Mouse (Mus musculus): Measurements from ENCODE around the gene Zap70. TPM values are rescaled to one million over a fixed set of nuclear protein-coding genes. Genes with fewer than 3 reads are reported as not detected.

The Zap70 gene
- polyA plus RNA-seq, 1 experiment from 2014 or later = 0.99 TPM

DNA sequence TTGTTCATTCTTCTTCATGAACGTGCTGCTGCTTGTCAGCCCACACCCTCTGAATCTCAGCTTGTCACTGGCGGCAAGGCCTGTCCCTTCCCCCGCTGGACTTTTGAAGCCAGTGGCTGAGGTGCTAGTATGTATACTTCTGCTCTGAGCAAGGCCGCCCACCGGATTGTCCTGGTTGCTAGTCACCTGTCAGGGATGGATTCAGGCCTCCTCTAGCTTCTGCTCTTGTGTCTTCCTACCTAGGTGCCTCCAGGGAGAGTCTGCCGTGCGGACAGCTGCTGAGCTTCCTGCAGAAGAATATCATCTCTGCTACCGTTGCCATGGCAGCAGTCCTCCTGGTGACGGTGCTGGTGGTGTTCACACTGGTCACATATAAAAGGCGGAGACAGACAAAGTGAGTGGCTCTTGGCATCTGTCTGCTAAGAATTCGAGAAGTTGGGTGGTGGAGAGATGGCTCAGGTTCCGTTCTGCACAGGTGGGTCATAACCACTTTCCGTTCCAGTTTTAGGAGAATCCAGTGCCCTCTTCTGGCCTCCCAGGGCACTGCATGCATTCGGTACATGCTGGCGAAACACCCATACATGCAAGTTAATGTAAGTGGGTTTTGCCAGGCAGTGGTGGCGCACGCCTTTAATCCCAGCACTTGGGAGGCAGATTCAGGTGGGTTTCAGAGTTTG, 17.2 kb upstream of the Zap70 start:
- Histone ChIP-seq H3K4me1 (ENCODE audit: control insufficient read depth, insufficient read depth, low read length) (peaks cover 4% of the 10 kb centered on the region; the same call in 1 of the 2 replicates), H3K4me3 (ENCODE audit: low read depth, low read length) (peak overlapping the region; percentile 20), H3K27ac (ENCODE audit: low read depth, low read length) (no peak overlapping the region), H3K9ac (ENCODE audit: low read length) (no peak overlapping the region), H3K27me3 (replicated peaks; ENCODE audit: control insufficient read depth, insufficient read depth, low read length) (0 out of 2 replicates have a peak, but pooled peaks cover 3% of the 10 kb centered on the region), H3K36me3 (ENCODE audit: control insufficient read depth, insufficient read depth, low read length) (no peaks in the 10 kb centered on the region), H3K9me3 (replicated peaks; ENCODE audit: control insufficient read depth, low read length) (no peaks in the 10 kb centered on the region), H3K4me2 (ENCODE audit: low read length) (peak overlapping the region; percentile 45)
- ATAC-seq = peak; percentile 79
- DNase-seq (ENCODE audit: low spot score) = peak; percentile 84
- 23% methylated on average over 17 of the region's 17 CpGs for WGBS

DNA sequence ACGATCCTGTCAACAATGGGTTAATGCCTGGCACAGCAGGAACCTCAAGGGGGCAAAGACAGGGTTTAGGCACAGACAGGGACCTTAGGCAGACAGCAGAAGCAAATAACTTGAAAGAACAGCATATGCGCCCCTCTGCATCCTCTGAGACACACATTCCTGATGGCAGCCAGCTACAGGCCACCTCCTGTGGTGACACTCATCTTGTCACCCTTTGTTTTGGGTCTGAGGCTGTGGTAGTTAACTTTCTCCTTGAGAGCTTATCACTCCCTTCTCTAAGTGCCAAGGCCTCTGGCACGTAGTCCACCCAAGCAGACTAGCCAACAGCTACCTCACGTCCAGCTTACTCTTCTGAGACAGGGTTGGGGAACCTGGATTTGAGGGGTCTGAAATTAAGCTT, 15.9 kb upstream of the Zap70 start:
- ATAC-seq = no peak
- no peak for DNase-seq (ENCODE audit: low spot score)
- Histone ChIP-seq H3K4me2 (ENCODE audit: low read length) (no peak overlapping the region), H3K9ac (ENCODE audit: low read length) (no peak overlapping the region), H3K4me3 (ENCODE audit: low read depth, low read length) (no peak overlapping the region), H3K4me1 (ENCODE audit: control insufficient read depth, insufficient read depth, low read length) (peaks cover 4% of the 10 kb centered on the region; the same call in 1 of the 2 replicates), H3K27me3 (replicated peaks; ENCODE audit: control insufficient read depth, insufficient read depth, low read length) (0 out of 2 replicates have a peak, but pooled peaks cover 3% of the 10 kb centered on the region), H3K9me3 (replicated peaks; ENCODE audit: control insufficient read depth, low read length) (no peaks in the 10 kb centered on the region), H3K36me3 (ENCODE audit: control insufficient read depth, insufficient read depth, low read length) (no peaks in the 10 kb centered on the region), H3K27ac (ENCODE audit: low read depth, low read length) (no peak overlapping the region)
- 34% methylated on average over 4 of the region's 4 CpGs for WGBS

DNA sequence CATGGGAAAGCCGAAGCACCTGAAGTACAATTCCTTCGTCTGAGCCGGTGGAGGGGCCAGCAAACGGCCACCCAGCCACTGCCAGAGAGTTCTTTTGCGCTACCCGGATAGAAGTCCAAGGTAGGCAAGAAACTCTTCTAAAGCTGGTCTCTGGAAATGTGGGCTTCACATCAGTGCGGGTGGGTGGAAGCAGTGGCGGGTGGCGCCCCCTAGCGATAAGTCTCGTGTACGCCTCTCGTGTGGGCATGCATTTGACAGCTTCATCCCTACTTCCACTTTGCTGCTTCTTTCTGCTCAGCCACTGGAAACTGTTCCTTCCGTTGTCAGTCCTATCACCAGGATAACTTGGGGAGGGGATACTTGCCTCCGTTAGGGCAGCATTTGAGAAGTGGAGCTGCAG, 15.1 kb upstream of the Zap70 start:
- Histone ChIP-seq H3K4me3 (ENCODE audit: low read depth, low read length) (no peak overlapping the region), H3K4me1 (ENCODE audit: control insufficient read depth, insufficient read depth, low read length) (peaks cover 4% of the 10 kb centered on the region; the same call in 1 of the 2 replicates), H3K36me3 (ENCODE audit: control insufficient read depth, insufficient read depth, low read length) (no peaks in the 10 kb centered on the region), H3K27ac (ENCODE audit: low read depth, low read length) (no peak overlapping the region), H3K27me3 (replicated peaks; ENCODE audit: control insufficient read depth, insufficient read depth, low read length) (0 out of 2 replicates have a peak, but pooled peaks cover 3% of the 10 kb centered on the region), H3K4me2 (ENCODE audit: low read length) (no peak overlapping the region), H3K9ac (ENCODE audit: low read length) (no peak overlapping the region), H3K9me3 (replicated peaks; ENCODE audit: control insufficient read depth, low read length) (no peaks in the 10 kb centered on the region)
- no peak for ATAC-seq
- peak; percentile 29 for DNase-seq (ENCODE audit: low spot score)
- WGBS = 36% methylated on average over 15 of the region's 15 CpGs

DNA sequence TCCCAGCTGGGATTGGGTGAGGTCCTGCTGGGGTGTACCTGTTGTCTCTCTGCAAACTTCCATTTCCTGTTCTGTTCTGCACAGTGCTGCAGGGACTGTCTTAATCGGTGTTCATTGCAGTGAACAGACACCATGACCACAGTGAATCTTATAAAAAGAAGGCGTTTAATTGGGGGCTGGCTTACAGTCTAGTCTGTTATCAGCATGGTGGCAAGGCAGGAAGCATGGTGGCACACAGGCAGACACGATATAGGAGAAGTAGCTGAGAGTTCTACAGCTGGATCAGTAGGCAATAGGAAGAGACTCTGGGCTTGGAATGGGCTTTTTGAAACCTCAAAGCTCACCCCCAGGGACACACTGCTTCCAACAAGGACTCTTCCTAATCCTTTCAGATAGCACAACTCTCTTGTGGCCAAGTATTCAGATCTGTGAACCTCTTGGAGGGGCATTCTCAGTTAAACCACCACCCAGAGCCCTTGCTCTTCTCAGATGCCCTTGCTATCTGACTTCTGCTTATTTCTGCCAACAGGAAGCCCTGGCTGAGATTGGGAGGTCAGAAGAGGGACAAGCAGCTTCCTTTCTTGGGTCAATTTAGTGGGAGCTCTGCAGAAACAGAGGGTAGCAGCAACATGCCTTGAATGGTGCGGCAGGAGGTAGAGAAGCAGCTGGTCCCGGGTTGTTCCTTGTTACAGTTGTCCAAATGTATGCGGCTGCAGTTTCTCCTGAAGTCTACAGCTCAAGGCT, 7.5 kb upstream of the Zap70 start:
- H3K9ac ChIP-seq (ENCODE audit: low read length) = no peak overlapping the region
- WGBS = 84% methylated on average over 6 of the region's 6 CpGs
- no peak overlapping the region for H3K4me2 ChIP-seq (ENCODE audit: low read length)
- no peak overlapping the region for H3K27ac ChIP-seq (ENCODE audit: low read depth, low read length)
- no peaks in the 10 kb centered on the region for H3K27me3 ChIP-seq (replicated peaks; ENCODE audit: control insufficient read depth, insufficient read depth, low read length)
- H3K4me1 ChIP-seq (ENCODE audit: control insufficient read depth, insufficient read depth, low read length) = no peaks in the 10 kb centered on the region
- no peak for DNase-seq (ENCODE audit: low spot score)
- no peaks in the 10 kb centered on the region for H3K36me3 ChIP-seq (ENCODE audit: control insufficient read depth, insufficient read depth, low read length)
- no peak for ATAC-seq
- H3K9me3 ChIP-seq (replicated peaks; ENCODE audit: control insufficient read depth, low read length) = no peaks in the 10 kb centered on the region
- H3K4me3 ChIP-seq (ENCODE audit: low read depth, low read length) = no peak overlapping the region

DNA sequence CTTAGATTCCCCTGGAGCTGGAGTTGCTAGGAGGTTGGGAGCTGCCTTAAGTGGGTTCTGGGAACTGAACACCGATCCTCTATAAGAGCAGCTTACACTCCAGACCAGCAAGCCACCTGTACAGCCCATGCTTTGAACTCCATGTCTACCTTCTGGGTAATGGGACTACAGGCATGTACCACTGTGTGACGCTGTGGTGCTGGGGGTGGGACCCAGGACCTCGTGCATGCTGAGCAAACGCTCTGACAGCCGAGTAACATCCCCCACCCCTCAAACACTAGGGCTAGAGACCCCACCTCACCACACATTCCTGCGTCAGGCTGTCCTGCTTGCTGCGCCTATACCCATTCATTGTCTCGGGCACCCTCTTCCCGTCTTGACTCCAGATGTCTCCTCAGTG, 3.0 kb upstream of the Zap70 start:
- H3K36me3 ChIP-seq (ENCODE audit: control insufficient read depth, insufficient read depth, low read length) = no peaks in the 10 kb centered on the region
- no peak overlapping the region for H3K4me2 ChIP-seq (ENCODE audit: low read length)
- 88% methylated on average over 9 of the region's 9 CpGs for WGBS
- no peaks in the 10 kb centered on the region for H3K4me1 ChIP-seq (ENCODE audit: control insufficient read depth, insufficient read depth, low read length)
- H3K27ac ChIP-seq (ENCODE audit: low read depth, low read length) = no peak overlapping the region
- ATAC-seq (no peak), DNase-seq (ENCODE audit: low spot score) (no peak)
- H3K4me3 ChIP-seq (ENCODE audit: low read depth, low read length) = no peak overlapping the region
- H3K9ac ChIP-seq (ENCODE audit: low read length) = no peak overlapping the region
- H3K9me3 ChIP-seq (replicated peaks; ENCODE audit: control insufficient read depth, low read length) = no peaks in the 10 kb centered on the region
- H3K27me3 ChIP-seq (replicated peaks; ENCODE audit: control insufficient read depth, insufficient read depth, low read length) = no peaks in the 10 kb centered on the region

DNA sequence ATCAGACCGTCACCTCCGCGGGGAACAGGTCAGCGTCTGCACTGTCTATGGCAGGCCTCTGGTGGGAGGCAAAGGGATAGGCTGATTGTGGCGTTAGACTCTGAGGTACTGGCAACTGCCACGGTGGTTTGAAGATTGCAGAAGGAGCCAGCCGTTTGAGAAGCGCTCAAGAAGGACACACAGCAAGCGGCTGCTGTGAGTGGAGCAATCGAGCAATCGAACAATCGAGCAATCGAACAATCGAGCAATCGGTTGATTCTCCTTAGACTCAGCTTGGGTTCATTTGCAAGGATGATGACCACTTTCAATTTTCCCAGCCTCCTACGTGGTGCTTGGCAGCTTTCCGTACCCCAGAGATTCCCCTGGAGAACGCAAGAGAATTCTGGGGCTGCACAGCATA, 2.5 kb upstream of the Zap70 start:
- Histone ChIP-seq H3K9ac (ENCODE audit: low read length) (no peak overlapping the region), H3K9me3 (replicated peaks; ENCODE audit: control insufficient read depth, low read length) (no peaks in the 10 kb centered on the region), H3K4me2 (ENCODE audit: low read length) (no peak overlapping the region), H3K27ac (ENCODE audit: low read depth, low read length) (no peak overlapping the region), H3K36me3 (ENCODE audit: control insufficient read depth, insufficient read depth, low read length) (no peaks in the 10 kb centered on the region), H3K27me3 (replicated peaks; ENCODE audit: control insufficient read depth, insufficient read depth, low read length) (no peaks in the 10 kb centered on the region), H3K4me3 (ENCODE audit: low read depth, low read length) (no peak overlapping the region), H3K4me1 (ENCODE audit: control insufficient read depth, insufficient read depth, low read length) (no peaks in the 10 kb centered on the region)
- ATAC-seq (no peak), DNase-seq (ENCODE audit: low spot score) (no peak)
- 89% methylated on average over 18 of the region's 18 CpGs for WGBS

DNA sequence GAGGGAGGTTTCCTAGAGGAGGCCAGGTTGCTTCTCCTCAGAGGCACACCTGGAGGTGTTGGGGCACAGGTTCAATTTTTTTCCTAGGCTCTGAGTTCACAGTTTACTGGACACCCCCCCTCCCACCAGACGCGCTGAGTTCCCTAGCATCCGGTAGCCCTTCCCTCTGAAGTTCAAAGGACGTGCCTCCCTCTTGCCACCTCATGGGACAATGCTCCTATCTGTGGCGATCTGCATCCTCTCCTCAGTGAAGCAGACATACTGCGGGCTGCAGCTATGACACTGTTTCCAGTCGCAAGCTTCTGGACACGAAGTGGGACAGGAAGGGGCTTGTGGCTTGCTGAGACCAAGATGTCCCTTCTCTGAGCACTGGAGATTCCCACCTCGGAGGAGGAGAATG, 1.2 kb upstream of the Zap70 start:
- Histone ChIP-seq H3K4me1 (ENCODE audit: control insufficient read depth, insufficient read depth, low read length) (no peaks in the 10 kb centered on the region), H3K9me3 (replicated peaks; ENCODE audit: control insufficient read depth, low read length) (no peaks in the 10 kb centered on the region), H3K4me3 (ENCODE audit: low read depth, low read length) (no peak overlapping the region), H3K36me3 (ENCODE audit: control insufficient read depth, insufficient read depth, low read length) (no peaks in the 10 kb centered on the region), H3K27me3 (replicated peaks; ENCODE audit: control insufficient read depth, insufficient read depth, low read length) (no peaks in the 10 kb centered on the region), H3K4me2 (ENCODE audit: low read length) (no peak overlapping the region), H3K27ac (ENCODE audit: low read depth, low read length) (no peak overlapping the region), H3K9ac (ENCODE audit: low read length) (no peak overlapping the region)
- WGBS = 92% methylated on average over 9 of the region's 9 CpGs
- ATAC-seq = no peak
- no peak for DNase-seq (ENCODE audit: low spot score)

DNA sequence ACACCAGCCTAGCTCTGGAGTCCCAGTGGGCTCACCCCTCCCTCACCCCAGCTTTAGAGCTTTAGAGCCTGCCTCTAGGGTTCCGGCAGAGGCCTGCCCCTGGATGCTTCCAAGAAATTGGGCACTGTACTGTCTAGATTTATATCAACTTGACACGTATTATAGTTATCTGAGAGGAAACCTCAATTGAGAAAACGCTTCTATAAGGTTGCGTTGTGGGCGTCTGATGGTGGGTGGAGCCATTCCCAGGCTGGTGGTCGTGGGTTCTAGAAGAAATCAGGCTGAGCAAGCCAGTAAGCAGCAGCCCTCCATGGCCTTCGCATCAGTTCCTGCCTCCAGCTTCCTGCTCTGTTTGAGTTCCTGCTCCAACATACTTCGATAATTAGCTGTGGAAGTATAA, 537 bp upstream of the Zap70 start:
- DNase-seq (ENCODE audit: low spot score) (no peak), ATAC-seq (no peak)
- H3K9ac ChIP-seq (ENCODE audit: low read length) = no peak overlapping the region
- H3K36me3 ChIP-seq (ENCODE audit: control insufficient read depth, insufficient read depth, low read length) = no peaks in the 10 kb centered on the region
- H3K4me3 ChIP-seq (ENCODE audit: low read depth, low read length) = no peak overlapping the region
- no peak overlapping the region for H3K27ac ChIP-seq (ENCODE audit: low read depth, low read length)
- no peaks in the 10 kb centered on the region for H3K4me1 ChIP-seq (ENCODE audit: control insufficient read depth, insufficient read depth, low read length)
- H3K4me2 ChIP-seq (ENCODE audit: low read length) = no peak overlapping the region
- no peaks in the 10 kb centered on the region for H3K9me3 ChIP-seq (replicated peaks; ENCODE audit: control insufficient read depth, low read length)
- 87% methylated on average over 8 of the region's 8 CpGs for WGBS
- no peaks in the 10 kb centered on the region for H3K27me3 ChIP-seq (replicated peaks; ENCODE audit: control insufficient read depth, insufficient read depth, low read length)

Data from forebrain, embryonic 14.5 days (tissue).